Mouse (Mus musculus): ENCODE measurements around the gene Antxr1. TPM values are rescaled to one million over a fixed set of nuclear protein-coding genes. Genes with fewer than 3 reads are reported as not detected.

Gene Antxr1
- total RNA-seq, 2 experiments from 2014 or later = 8.6 to 9.5 TPM

Other genes starting within 250 kb of the Antxr1 start
- gene D6Ertd527e, start 231.1 kb downstream of the Antxr1 start, total RNA-seq (2021) = not detected
- gene Gkn1, start 15.1 kb upstream of the Antxr1 start, total RNA-seq (2021) = not detected
- not detected for gene Gkn2, start 37.5 kb upstream of the Antxr1 start, total RNA-seq (2021)
- gene Gkn3, start 53.1 kb upstream of the Antxr1 start, total RNA-seq (2021) = under 1 TPM; 0.41 to 0.94 TPM
- not detected for gene Bmp10, start 93.2 kb upstream of the Antxr1 start, total RNA-seq (2021)
- gene Arhgap25, start 197.4 kb upstream of the Antxr1 start, total RNA-seq (2021) = 1 to 10 TPM; 1.1 to 1.3 TPM